Mouse (Mus musculus): ENCODE data around the gene Rapgef4. TPM values are rescaled to one million over a fixed set of nuclear protein-coding genes. Genes with fewer than 3 reads are reported as not detected.

Gene Rapgef4
- total and polyA plus RNA-seq, 2 experiments, result 66.1 to 223 TPM

- Histone ChIP-seq H3K4me3 (ENCODE audit: insufficient read depth, low read depth, low read length) (no peak overlapping the region), H3K9ac (ENCODE audit: low read depth, low read length) (no peak overlapping the region), H3K27ac (replicated peaks; ENCODE audit: insufficient read depth, low read depth, low read length) (no peak overlapping the region), H3K79me2 (ENCODE audit: control insufficient read depth, insufficient read depth, low read length) (no peaks in the 10 kb centered on the region), H3K27me3 (ENCODE audit: control insufficient read depth, insufficient read depth, low read length) (no peaks in the 10 kb centered on the region), H3K36me3 (ENCODE audit: control insufficient read depth, insufficient read depth, low read length) (no peaks in the 10 kb centered on the region), H3K4me1 (ENCODE audit: control insufficient read depth, insufficient read depth, low read length) (peaks cover 2% of the 10 kb centered on the region; the same call in 1 of the 2 replicates)
- DNase-seq (ENCODE audit: extremely low read depth, low read depth, low spot score), result no peak
- TF ChIP-seq CTCF (IDR thresholded peaks at IDR 0.05; ENCODE audit: low read depth, low read length) (no peak), POLR2A (IDR thresholded peaks at IDR 0.05; ENCODE audit: extremely low read depth, insufficient read depth, low read length) (no peak)
- 80% methylated on average over 11 of the region's 11 CpGs for WGBS
Observed at GRCm38 (mm10) chr2:72145281-72145875, 164.3 kb downstream of the Rapgef4 start.

DNA sequence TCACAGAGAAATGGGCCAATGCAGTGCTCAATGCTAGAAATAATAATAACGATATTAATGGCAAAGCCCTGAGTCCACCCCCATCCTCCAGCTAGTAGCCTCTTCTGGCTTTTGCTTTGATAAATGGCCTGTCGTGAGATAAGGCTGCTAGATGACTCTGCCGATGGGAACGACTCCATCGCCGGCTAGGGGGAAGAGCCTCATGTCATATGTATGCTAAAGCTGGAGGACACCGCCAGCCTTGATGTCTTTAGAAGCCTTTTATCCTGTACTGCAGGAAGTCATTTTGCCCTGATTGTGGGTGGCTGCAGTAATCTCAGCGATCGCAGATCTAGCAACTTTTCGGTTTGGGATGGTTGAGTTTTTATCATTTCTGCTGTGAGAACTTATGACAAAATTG is 165.0 kb downstream of the Rapgef4 start:
- 75% methylated on average over 10 of the region's 10 CpGs for WGBS
- H3K27ac ChIP-seq (replicated peaks; ENCODE audit: insufficient read depth, low read depth, low read length), result no peak overlapping the region
- H3K4me3 ChIP-seq (ENCODE audit: insufficient read depth, low read depth, low read length), result no peak overlapping the region
- H3K27me3 ChIP-seq (ENCODE audit: control insufficient read depth, insufficient read depth, low read length), result no peaks in the 10 kb centered on the region
- H3K9ac ChIP-seq (ENCODE audit: low read depth, low read length), result no peak overlapping the region
- TF ChIP-seq CTCF (IDR thresholded peaks at IDR 0.05; ENCODE audit: low read depth, low read length) (no peak), POLR2A (IDR thresholded peaks at IDR 0.05; ENCODE audit: extremely low read depth, insufficient read depth, low read length) (no peak)
- H3K36me3 ChIP-seq (ENCODE audit: control insufficient read depth, insufficient read depth, low read length), result no peaks in the 10 kb centered on the region
- no peak for DNase-seq (ENCODE audit: extremely low read depth, low read depth, low spot score)
- peaks cover 3% of the 10 kb centered on the region; the same call in 1 of the 2 replicates for H3K4me1 ChIP-seq (ENCODE audit: control insufficient read depth, insufficient read depth, low read length)
- no peaks in the 10 kb centered on the region for H3K79me2 ChIP-seq (ENCODE audit: control insufficient read depth, insufficient read depth, low read length)

- 89% methylated on average over 7 of the region's 7 CpGs for WGBS
- peaks cover 11% of the 10 kb centered on the region for H3K4me1 ChIP-seq (ENCODE audit: control insufficient read depth, insufficient read depth, low read length)
- no peak for TF ChIP-seq POLR2A (IDR thresholded peaks at IDR 0.05; ENCODE audit: extremely low read depth, insufficient read depth, low read length)
- no peak for TF ChIP-seq CTCF (IDR thresholded peaks at IDR 0.05; ENCODE audit: low read depth, low read length)
- H3K79me2 ChIP-seq (ENCODE audit: control insufficient read depth, insufficient read depth, low read length), result no peaks in the 10 kb centered on the region
- no peak overlapping the region for H3K4me3 ChIP-seq (ENCODE audit: insufficient read depth, low read depth, low read length)
- no peak for DNase-seq (ENCODE audit: extremely low read depth, low read depth, low spot score)
- no peak overlapping the region for H3K9ac ChIP-seq (ENCODE audit: low read depth, low read length)
- H3K27me3 ChIP-seq (ENCODE audit: control insufficient read depth, insufficient read depth, low read length), result no peaks in the 10 kb centered on the region
- H3K36me3 ChIP-seq (ENCODE audit: control insufficient read depth, insufficient read depth, low read length), result no peaks in the 10 kb centered on the region
- H3K27ac ChIP-seq (replicated peaks; ENCODE audit: insufficient read depth, low read depth, low read length), result no peak overlapping the region
Observed at GRCm38 (mm10) chr2:72147246-72147645, 166.2 kb downstream of the Rapgef4 start.

DNA sequence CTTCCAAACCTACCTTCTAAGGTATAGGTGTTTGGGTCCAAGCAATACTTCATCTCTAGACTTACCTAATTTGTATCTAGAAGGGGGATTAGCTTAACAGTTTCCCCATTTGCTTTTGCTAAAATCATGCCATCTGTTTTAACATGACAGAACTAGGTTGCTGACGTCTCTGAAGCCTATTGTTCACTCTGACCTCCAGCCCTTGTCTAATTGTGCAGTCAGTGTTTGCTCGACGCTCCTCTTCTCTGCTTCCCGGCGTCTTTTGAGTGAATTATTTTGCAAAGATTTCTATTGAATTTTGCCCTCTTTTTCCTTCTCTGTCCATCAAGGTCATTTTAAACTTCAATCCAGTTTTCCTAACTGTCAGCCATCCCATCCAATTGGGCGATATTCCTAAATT is 166.7 kb downstream of the Rapgef4 start:
- Histone ChIP-seq H3K9ac (ENCODE audit: low read depth, low read length) (no peak overlapping the region), H3K27ac (replicated peaks; ENCODE audit: insufficient read depth, low read depth, low read length) (no peak overlapping the region), H3K27me3 (ENCODE audit: control insufficient read depth, insufficient read depth, low read length) (no peaks in the 10 kb centered on the region), H3K4me3 (ENCODE audit: insufficient read depth, low read depth, low read length) (no peak overlapping the region), H3K36me3 (ENCODE audit: control insufficient read depth, insufficient read depth, low read length) (no peaks in the 10 kb centered on the region), H3K4me1 (ENCODE audit: control insufficient read depth, insufficient read depth, low read length) (peaks cover 13% of the 10 kb centered on the region), H3K79me2 (ENCODE audit: control insufficient read depth, insufficient read depth, low read length) (no peaks in the 10 kb centered on the region)
- WGBS, result 90% methylated on average over 6 of the region's 6 CpGs
- no peak for DNase-seq (ENCODE audit: extremely low read depth, low read depth, low spot score)
- no peak for TF ChIP-seq CTCF (IDR thresholded peaks at IDR 0.05; ENCODE audit: low read depth, low read length)
- TF ChIP-seq POLR2A (IDR thresholded peaks at IDR 0.05; ENCODE audit: extremely low read depth, insufficient read depth, low read length), result no peak

- Histone ChIP-seq H3K36me3 (ENCODE audit: control insufficient read depth, insufficient read depth, low read length) (no peaks in the 10 kb centered on the region), H3K27ac (replicated peaks; ENCODE audit: insufficient read depth, low read depth, low read length) (no peak overlapping the region), H3K79me2 (ENCODE audit: control insufficient read depth, insufficient read depth, low read length) (no peaks in the 10 kb centered on the region), H3K9ac (ENCODE audit: low read depth, low read length) (no peak overlapping the region), H3K4me3 (ENCODE audit: insufficient read depth, low read depth, low read length) (no peak overlapping the region), H3K27me3 (ENCODE audit: control insufficient read depth, insufficient read depth, low read length) (no peaks in the 10 kb centered on the region), H3K4me1 (ENCODE audit: control insufficient read depth, insufficient read depth, low read length) (peaks cover 20% of the 10 kb centered on the region)
- WGBS, result 61% methylated on average over 4 of the region's 4 CpGs
- DNase-seq (ENCODE audit: extremely low read depth, low read depth, low spot score), result no peak
- TF ChIP-seq POLR2A (IDR thresholded peaks at IDR 0.05; ENCODE audit: extremely low read depth, insufficient read depth, low read length), result no peak
- no peak for TF ChIP-seq CTCF (IDR thresholded peaks at IDR 0.05; ENCODE audit: low read depth, low read length)
Observed at GRCm38 (mm10) chr2:72148647-72149046, 167.6 kb downstream of the Rapgef4 start.

GRCm38 (mm10) chr2:72149059-72149458 is 168.0 kb downstream of the Rapgef4 start:
- WGBS, result 27% methylated on average over 4 of the region's 4 CpGs
- Histone ChIP-seq H3K27me3 (ENCODE audit: control insufficient read depth, insufficient read depth, low read length) (no peaks in the 10 kb centered on the region), H3K27ac (replicated peaks; ENCODE audit: insufficient read depth, low read depth, low read length) (no peak overlapping the region), H3K4me3 (ENCODE audit: insufficient read depth, low read depth, low read length) (no peak overlapping the region), H3K9ac (ENCODE audit: low read depth, low read length) (no peak overlapping the region), H3K36me3 (ENCODE audit: control insufficient read depth, insufficient read depth, low read length) (no peaks in the 10 kb centered on the region), H3K4me1 (ENCODE audit: control insufficient read depth, insufficient read depth, low read length) (peaks cover 20% of the 10 kb centered on the region), H3K79me2 (ENCODE audit: control insufficient read depth, insufficient read depth, low read length) (no peaks in the 10 kb centered on the region)
- DNase-seq (ENCODE audit: extremely low read depth, low read depth, low spot score), result peak; percentile 51
- TF ChIP-seq POLR2A (IDR thresholded peaks at IDR 0.05; ENCODE audit: extremely low read depth, insufficient read depth, low read length), result no peak
- 0 out of 2 replicates have a peak, but pooled peaks have one; percentile 4 for TF ChIP-seq CTCF (IDR thresholded peaks at IDR 0.05; ENCODE audit: low read depth, low read length)

All from liver, adult 2 months (tissue).